Mouse (Mus musculus): ENCODE data around the gene Camk1. TPM values are rescaled to one million over a fixed set of nuclear protein-coding genes. Genes with fewer than 3 reads are reported as not detected.

Camk1 gene
- polyA plus RNA-seq, 1 experiment from 2014 or later = 62.2 TPM

- Histone ChIP-seq H3K27me3 (ENCODE audit: control insufficient read depth, insufficient read depth, low read length) (no peaks in the 10 kb centered on the region), H3K9ac (ENCODE audit: low read length) (no peak overlapping the region), H3K4me3 (ENCODE audit: low read depth, low read length) (no peak overlapping the region), H3K36me3 (ENCODE audit: control insufficient read depth, insufficient read depth, low read length) (peaks cover 9% of the 10 kb centered on the region), H3K4me1 (ENCODE audit: control insufficient read depth, insufficient read depth, low read length) (no peaks in the 10 kb centered on the region), H3K4me2 (ENCODE audit: low read depth, severe bottlenecking) (no peak overlapping the region), H3K9me3 (ENCODE audit: control insufficient read depth, low read length) (no peaks in the 10 kb centered on the region), H3K27ac (replicated peaks; ENCODE audit: low read depth, low read length) (no peak overlapping the region)
- no peak for ATAC-seq (ENCODE audit: insufficient number of reproducible peaks, low FRiP score, low TSS enrichment, low read depth)
- 90% methylated on average over 1 of the region's 1 CpGs for WGBS
- DNase-seq (ENCODE audit: low spot score) = no peak
These were observed 23.8 kb upstream of the Camk1 start for GRCm38 (mm10) chr6:113367574-113367973.

GRCm38 (mm10) chr6:113366639-113367038, 22.9 kb upstream of the Camk1 start:
- Histone ChIP-seq H3K4me2 (ENCODE audit: low read depth, severe bottlenecking) (no peak overlapping the region), H3K36me3 (ENCODE audit: control insufficient read depth, insufficient read depth, low read length) (peaks cover 6% of the 10 kb centered on the region), H3K9ac (ENCODE audit: low read length) (no peak overlapping the region), H3K4me1 (ENCODE audit: control insufficient read depth, insufficient read depth, low read length) (no peaks in the 10 kb centered on the region), H3K27ac (replicated peaks; ENCODE audit: low read depth, low read length) (no peak overlapping the region), H3K9me3 (ENCODE audit: control insufficient read depth, low read length) (no peaks in the 10 kb centered on the region), H3K4me3 (ENCODE audit: low read depth, low read length) (no peak overlapping the region), H3K27me3 (ENCODE audit: control insufficient read depth, insufficient read depth, low read length) (no peaks in the 10 kb centered on the region)
- ATAC-seq (ENCODE audit: insufficient number of reproducible peaks, low FRiP score, low TSS enrichment, low read depth) (no peak), DNase-seq (ENCODE audit: low spot score) (no peak)
- 90% methylated on average over 6 of the region's 6 CpGs for WGBS

GRCm38 (mm10) chr6:113364518-113365135, 20.8 kb upstream of the Camk1 start:
- no peaks in the 10 kb centered on the region for H3K27me3 ChIP-seq (ENCODE audit: control insufficient read depth, insufficient read depth, low read length)
- no peak for ATAC-seq (ENCODE audit: insufficient number of reproducible peaks, low FRiP score, low TSS enrichment, low read depth)
- 78% methylated on average over 8 of the region's 8 CpGs for WGBS

GRCm38 (mm10) chr6:113362241-113362640, 18.5 kb upstream of the Camk1 start:
- H3K27me3 ChIP-seq (ENCODE audit: control insufficient read depth, insufficient read depth, low read length) = no peaks in the 10 kb centered on the region
- no peaks in the 10 kb centered on the region for H3K36me3 ChIP-seq (ENCODE audit: control insufficient read depth, insufficient read depth, low read length)
- no peak for ATAC-seq (ENCODE audit: insufficient number of reproducible peaks, low FRiP score, low TSS enrichment, low read depth)
- no peaks in the 10 kb centered on the region for H3K9me3 ChIP-seq (ENCODE audit: control insufficient read depth, low read length)
- no peak for DNase-seq (ENCODE audit: low spot score)
- H3K4me3 ChIP-seq (ENCODE audit: low read depth, low read length) = no peak overlapping the region
- H3K27ac ChIP-seq (replicated peaks; ENCODE audit: low read depth, low read length) = no peak overlapping the region
- no peak overlapping the region for H3K9ac ChIP-seq (ENCODE audit: low read length)
- H3K4me1 ChIP-seq (ENCODE audit: control insufficient read depth, insufficient read depth, low read length) = no peaks in the 10 kb centered on the region
- H3K4me2 ChIP-seq (ENCODE audit: low read depth, severe bottlenecking) = no peak overlapping the region
- 90% methylated on average over 1 of the region's 1 CpGs for whole genome bisulfite sequencing

More at GRCm38 (mm10) chr6:113364518-113365135, 20.8 kb upstream of the Camk1 start:
- no peak overlapping the region for H3K4me2 ChIP-seq (ENCODE audit: low read depth, severe bottlenecking)
- H3K9ac ChIP-seq (ENCODE audit: low read length) = no peak overlapping the region
- no peaks in the 10 kb centered on the region for H3K9me3 ChIP-seq (ENCODE audit: control insufficient read depth, low read length)
- H3K4me3 ChIP-seq (ENCODE audit: low read depth, low read length) = no peak overlapping the region
- no peak for DNase-seq (ENCODE audit: low spot score)
- peaks cover 2% of the 10 kb centered on the region; the same call in 1 of the 2 replicates for H3K36me3 ChIP-seq (ENCODE audit: control insufficient read depth, insufficient read depth, low read length)
- no peak overlapping the region for H3K27ac ChIP-seq (replicated peaks; ENCODE audit: low read depth, low read length)
- no peaks in the 10 kb centered on the region for H3K4me1 ChIP-seq (ENCODE audit: control insufficient read depth, insufficient read depth, low read length)

- Histone ChIP-seq H3K36me3 (ENCODE audit: control insufficient read depth, insufficient read depth, low read length) (no peaks in the 10 kb centered on the region), H3K4me2 (ENCODE audit: low read depth, severe bottlenecking) (no peak overlapping the region), H3K27ac (replicated peaks; ENCODE audit: low read depth, low read length) (no peak overlapping the region), H3K4me3 (ENCODE audit: low read depth, low read length) (no peak overlapping the region), H3K9me3 (ENCODE audit: control insufficient read depth, low read length) (no peaks in the 10 kb centered on the region), H3K9ac (ENCODE audit: low read length) (no peak overlapping the region), H3K27me3 (ENCODE audit: control insufficient read depth, insufficient read depth, low read length) (no peaks in the 10 kb centered on the region), H3K4me1 (ENCODE audit: control insufficient read depth, insufficient read depth, low read length) (no peaks in the 10 kb centered on the region)
- WGBS = 76% methylated on average over 4 of the region's 4 CpGs
- no peak for DNase-seq (ENCODE audit: low spot score)
- no peak for ATAC-seq (ENCODE audit: insufficient number of reproducible peaks, low FRiP score, low TSS enrichment, low read depth)
These were observed 17.7 kb upstream of the Camk1 start for GRCm38 (mm10) chr6:113361476-113361875.

GRCm38 (mm10) chr6:113353696-113354095, 9.9 kb upstream of the Camk1 start:
- Histone ChIP-seq H3K27me3 (ENCODE audit: control insufficient read depth, insufficient read depth, low read length) (no peaks in the 10 kb centered on the region), H3K9me3 (ENCODE audit: control insufficient read depth, low read length) (no peaks in the 10 kb centered on the region), H3K36me3 (ENCODE audit: control insufficient read depth, insufficient read depth, low read length) (no peaks in the 10 kb centered on the region), H3K4me1 (ENCODE audit: control insufficient read depth, insufficient read depth, low read length) (no peaks in the 10 kb centered on the region), H3K9ac (ENCODE audit: low read length) (no peak overlapping the region), H3K4me3 (ENCODE audit: low read depth, low read length) (no peak overlapping the region), H3K4me2 (ENCODE audit: low read depth, severe bottlenecking) (no peak overlapping the region), H3K27ac (replicated peaks; ENCODE audit: low read depth, low read length) (no peak overlapping the region)
- WGBS = 84% methylated on average over 3 of the region's 3 CpGs
- ATAC-seq (ENCODE audit: insufficient number of reproducible peaks, low FRiP score, low TSS enrichment, low read depth) (no peak), DNase-seq (ENCODE audit: low spot score) (no peak)

- ATAC-seq (ENCODE audit: insufficient number of reproducible peaks, low FRiP score, low TSS enrichment, low read depth) = no peak
These were observed 9.0 kb upstream of the Camk1 start for GRCm38 (mm10) chr6:113352820-113353219.

GRCm38 (mm10) chr6:113351653-113352052, 7.9 kb upstream of the Camk1 start:
- H3K27ac ChIP-seq (replicated peaks; ENCODE audit: low read depth, low read length) = no peak overlapping the region
- WGBS = 68% methylated on average over 10 of the region's 10 CpGs
- no peaks in the 10 kb centered on the region for H3K36me3 ChIP-seq (ENCODE audit: control insufficient read depth, insufficient read depth, low read length)
- no peak overlapping the region for H3K9ac ChIP-seq (ENCODE audit: low read length)
- H3K27me3 ChIP-seq (ENCODE audit: control insufficient read depth, insufficient read depth, low read length) = no peaks in the 10 kb centered on the region
- H3K4me2 ChIP-seq (ENCODE audit: low read depth, severe bottlenecking) = no peak overlapping the region
- DNase-seq (ENCODE audit: low spot score) (no peak), ATAC-seq (ENCODE audit: insufficient number of reproducible peaks, low FRiP score, low TSS enrichment, low read depth) (no peak)
- H3K4me1 ChIP-seq (ENCODE audit: control insufficient read depth, insufficient read depth, low read length) = no peaks in the 10 kb centered on the region
- no peak overlapping the region for H3K4me3 ChIP-seq (ENCODE audit: low read depth, low read length)
- no peaks in the 10 kb centered on the region for H3K9me3 ChIP-seq (ENCODE audit: control insufficient read depth, low read length)

More at GRCm38 (mm10) chr6:113352820-113353219, 9.0 kb upstream of the Camk1 start:
- Histone ChIP-seq H3K9ac (ENCODE audit: low read length) (no peak overlapping the region), H3K4me1 (ENCODE audit: control insufficient read depth, insufficient read depth, low read length) (no peaks in the 10 kb centered on the region), H3K36me3 (ENCODE audit: control insufficient read depth, insufficient read depth, low read length) (no peaks in the 10 kb centered on the region), H3K27ac (replicated peaks; ENCODE audit: low read depth, low read length) (no peak overlapping the region), H3K4me2 (ENCODE audit: low read depth, severe bottlenecking) (no peak overlapping the region), H3K4me3 (ENCODE audit: low read depth, low read length) (no peak overlapping the region), H3K9me3 (ENCODE audit: control insufficient read depth, low read length) (no peaks in the 10 kb centered on the region), H3K27me3 (ENCODE audit: control insufficient read depth, insufficient read depth, low read length) (no peaks in the 10 kb centered on the region)
- no peak for DNase-seq (ENCODE audit: low spot score)
- WGBS = 63% methylated on average over 3 of the region's 3 CpGs

GRCm38 (mm10) chr6:113351161-113351560, 7.4 kb upstream of the Camk1 start:
- Histone ChIP-seq H3K27ac (replicated peaks; ENCODE audit: low read depth, low read length) (no peak overlapping the region), H3K9me3 (ENCODE audit: control insufficient read depth, low read length) (no peaks in the 10 kb centered on the region), H3K4me1 (ENCODE audit: control insufficient read depth, insufficient read depth, low read length) (no peaks in the 10 kb centered on the region), H3K9ac (ENCODE audit: low read length) (no peak overlapping the region), H3K36me3 (ENCODE audit: control insufficient read depth, insufficient read depth, low read length) (no peaks in the 10 kb centered on the region), H3K4me2 (ENCODE audit: low read depth, severe bottlenecking) (no peak overlapping the region), H3K27me3 (ENCODE audit: control insufficient read depth, insufficient read depth, low read length) (no peaks in the 10 kb centered on the region), H3K4me3 (ENCODE audit: low read depth, low read length) (no peak overlapping the region)
- 100% methylated on average over 1 of the region's 1 CpGs for WGBS
- ATAC-seq (ENCODE audit: insufficient number of reproducible peaks, low FRiP score, low TSS enrichment, low read depth) (no peak), DNase-seq (ENCODE audit: low spot score) (no peak)
